Mouse (Mus musculus): ENCODE data around the gene Scgb1a1.

- TF ChIP-seq POLR2A (IDR thresholded peaks at IDR 0.05; ENCODE audit: control insufficient read depth in 1 of 2, insufficient read depth in 1 of 2, low read depth in 1 of 2, low read length in 2 of 2, poor library complexity in 1 of 2) (no peak), MYB (IDR thresholded peaks at IDR 0.05; ENCODE audit: low read depth, low read length) (no peak), MXI1 (IDR thresholded peaks at IDR 0.05; ENCODE audit: low read depth, low read length) (no peak), HCFC1 (IDR thresholded peaks at IDR 0.05; ENCODE audit: low read depth, low read length) (0 out of 2 replicates have a peak, but pooled peaks have one; percentile 33), CTCF (IDR thresholded peaks at IDR 0.05 in 2 of 3, conservative IDR thresholded peaks at IDR 0.05 in 1 of 3; ENCODE audit: control insufficient read depth in 1 of 3, insufficient read depth in 1 of 3, low read depth in 2 of 3, low read length in 3 of 3, poor library complexity in 1 of 3, severe bottlenecking in 1 of 3) (no peak), POLR2AphosphoS2 (IDR thresholded peaks at IDR 0.05; ENCODE audit: low read length) (no peak), MAX (IDR thresholded peaks at IDR 0.05; ENCODE audit: low read length) (no peak), USF1 (IDR thresholded peaks at IDR 0.05; ENCODE audit: low read depth, low read length) (no peak), EP300 (IDR thresholded peaks at IDR 0.05; ENCODE audit: low read depth in 1 of 2, low read length in 2 of 2) (peak; percentile 30 to 59; a peak in 3 of 4 replicates), JUND (IDR thresholded peaks at IDR 0.05; ENCODE audit: low read depth, low read length) (no peak), SIN3A (IDR thresholded peaks at IDR 0.05; ENCODE audit: low read length) (0 out of 2 replicates have a peak, but pooled peaks have one; percentile 45)
Measured at GRCm38 (mm10) chr19:9041074-9041473, 46.7 kb downstream of the Scgb1a1 start.

All from MEL (cell line).